Mouse (Mus musculus) lung, embryonic 14.5 days (tissue): ENCODE measurements around the gene Rab34. TPM values are rescaled to one million over a fixed set of nuclear protein-coding genes. Genes with fewer than 3 reads are reported as not detected.
A peak's percentile ranks its signal among the peaks of the same experiment; 100 is the strongest.

Experiments
- ATAC-seq: fragments of 200-750 bp; cut with Nextera tagmentation; 2 replicates; pipeline ENCODE4 v1.8.0; 2017; ENCODE audit warnings: mild to moderate bottlenecking, moderate TSS enrichment, moderate library complexity; ENCODE audit not compliant: insufficient read depth
- DNase-seq: peaks from one replicate; pipeline ENCODE4 v3.0.0-alpha.2; 2015
- H3K27ac ChIP-seq: fragments of 300-500 bp; sonication (generic); 2 replicates; pipeline ENCODE4 v1.5.1; 2014; ENCODE audit warnings: low read depth, mild to moderate bottlenecking, moderate library complexity
- H3K27me3 ChIP-seq: fragments of 300-500 bp; sonication (generic); 2 replicates; pipeline ENCODE4 v1.6.1; 2014; ENCODE audit warnings: low read length, control low read depth; ENCODE audit not compliant: insufficient read depth
- H3K36me3 ChIP-seq: fragments of 300-500 bp; sonication (generic); 2 replicates; pipeline ENCODE4 v1.6.1; 2014; ENCODE audit warnings: control low read depth; ENCODE audit not compliant: insufficient read depth
- H3K4me1 ChIP-seq: fragments of 300-500 bp; sonication (generic); 2 replicates; pipeline ENCODE4 v1.6.1; 2014; ENCODE audit warnings: antibody characterized with exemption, control low read depth; ENCODE audit not compliant: insufficient read depth
- H3K4me2 ChIP-seq: fragments of 300-500 bp; sonication (generic); 2 replicates; pipeline ENCODE4 v1.6.1; 2014; ENCODE audit warnings: mild to moderate bottlenecking
- H3K4me3 ChIP-seq: fragments of 300-500 bp; sonication (generic); 2 replicates; pipeline ENCODE4 v1.5.1; 2014; ENCODE audit warnings: low read depth, low read length
- H3K9ac ChIP-seq: fragments of 300-500 bp; sonication (generic); 2 replicates; pipeline ENCODE4 v1.6.1; 2014
- H3K9me3 ChIP-seq: fragments of 300-500 bp; sonication (generic); 2 replicates; pipeline ENCODE4 v1.6.1; 2016; ENCODE audit warnings: low read depth, low read length, control low read depth
- CTCF ChIP-seq: IDR thresholded peaks from 2 replicates; pipeline ENCODE4 v1.5.1; 2016; ENCODE audit warnings: antibody characterized with exemption, low read depth
- WGBS: fragments of 180-500 bp; shearing (Covaris S2); extraction: QIAGEN DNeasy Blood & Tissue Kit; methylation state at CpG from one replicate; pipeline ENCODE4 v1.1.7; 2014; 5-methylcytosine and 5-hydroxymethylcytosine counted together
- polyA plus RNA-seq: library from polyadenylated mRNA; unstranded; fragments of >200 nt; fragmentation: Nextera tagmentation; extraction: Ambion mirVana; gene quantifications from 2 replicates; pipeline ENCODE4 v1.2.1, GENCODE M21; 2014

Rab34 gene
- polyA plus RNA-seq, 1 experiment from 2014 or later: 140 TPM

DNA sequence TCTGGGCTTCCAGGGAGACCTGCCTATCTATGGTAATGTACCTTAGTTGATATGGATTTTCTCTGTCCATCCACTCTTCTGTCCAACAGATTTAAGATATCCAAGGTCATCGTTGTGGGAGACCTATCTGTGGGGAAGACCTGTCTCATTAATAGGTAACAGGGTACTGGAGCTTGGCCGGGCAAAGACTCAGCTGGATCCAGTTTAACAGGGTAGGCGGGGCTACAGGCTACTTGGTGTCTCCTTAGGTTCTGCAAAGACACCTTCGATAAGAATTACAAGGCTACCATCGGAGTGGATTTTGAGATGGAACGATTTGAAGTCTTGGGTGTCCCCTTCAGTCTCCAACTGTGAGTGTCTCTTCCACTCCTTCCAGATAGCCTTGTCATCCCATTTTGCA is 1.8 kb downstream of the Rab34 start:
- Histone ChIP-seq H3K4me1 (peaks cover 11% of the 10 kb centered on the region), H3K27ac (peak overlapping the region; percentile 100), H3K36me3 (peaks cover 28% of the 10 kb centered on the region), H3K9me3 (no peaks in the 10 kb centered on the region), H3K4me2 (peak overlapping the region; percentile 64), H3K27me3 (no peaks in the 10 kb centered on the region), H3K4me3 (peak overlapping the region; percentile 74), H3K9ac (peak overlapping the region; percentile 90)
- TF ChIP-seq CTCF: no peak
- DNase-seq (peak; percentile 24), ATAC-seq (no peak)
- WGBS: 42% methylated on average over 6 of the region's 6 CpGs

- no peak for TF ChIP-seq CTCF
- DNase-seq: peak; percentile 42
- Histone ChIP-seq H3K27ac (no peak within 1 kb of the TSS; the same call in 1 of the 2 replicates), H3K4me2 (peak within 1 kb of the TSS; percentile 70), H3K9ac (no peak within 1 kb of the TSS), H3K4me3 (peak within 1 kb of the TSS; percentile 46; the same call in 1 of the 2 replicates), H3K27me3 (no peaks in the 10 kb centered on the region), H3K36me3 (peaks cover 28% of the 10 kb centered on the region), H3K9me3 (no peaks in the 10 kb centered on the region), H3K4me1 (peaks cover 12% of the 10 kb centered on the region)
- ATAC-seq: no peak
- 40% methylated on average over 1 of the region's 1 CpGs for WGBS
Observed at GRCm38 (mm10) chr11:78193113-78193512, 4.9 kb downstream of the Rab34 start, which contains the start of gene Proca1. TSS of gene Proca1 (plus strand) at chr11:78193392.

DNA sequence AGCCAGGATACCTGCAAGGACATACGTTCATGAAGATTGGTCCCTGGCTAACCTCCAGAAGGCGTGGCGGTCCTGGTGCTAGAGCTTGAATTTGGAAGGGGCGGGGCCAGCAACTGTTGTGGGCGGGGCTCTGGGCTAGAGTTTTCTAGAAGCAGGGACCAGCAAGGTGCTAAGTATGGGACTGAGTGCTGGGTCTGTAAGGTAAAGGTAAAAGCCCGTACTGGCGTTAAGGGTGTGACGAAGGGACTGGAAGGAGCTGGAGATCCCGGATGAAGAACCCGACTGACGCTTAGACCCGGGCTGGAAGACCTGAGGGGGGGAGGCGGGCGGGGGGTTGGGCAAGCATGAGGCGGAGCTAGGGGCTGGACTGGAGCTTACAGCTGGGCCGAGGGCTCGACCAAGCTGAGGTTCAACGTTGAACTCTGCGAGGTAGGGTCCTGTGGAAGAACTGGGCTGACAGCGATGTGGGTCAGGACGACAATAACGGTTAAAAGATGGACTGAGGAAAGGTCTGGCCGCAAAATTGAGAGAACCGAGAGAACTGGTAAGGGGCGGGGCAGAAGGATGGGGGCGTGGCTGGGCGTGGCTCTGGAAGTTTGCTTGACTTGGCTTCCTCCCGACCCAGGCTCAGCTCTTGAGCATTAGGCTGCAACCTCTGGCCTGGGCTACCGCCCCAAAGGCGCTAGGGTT is 6.3 kb downstream of the Rab34 start:
- DNase-seq (peak; percentile 84), ATAC-seq (peak; percentile 74)
- no peaks in the 10 kb centered on the region for H3K27me3 ChIP-seq
- TF ChIP-seq CTCF: no peak
- H3K27ac ChIP-seq: peak overlapping the region; percentile 30
- peak overlapping the region; percentile 46 for H3K4me3 ChIP-seq
- no peaks in the 10 kb centered on the region for H3K9me3 ChIP-seq
- H3K9ac ChIP-seq: peak overlapping the region; percentile 40
- peaks cover 28% of the 10 kb centered on the region for H3K36me3 ChIP-seq
- peak overlapping the region; percentile 70 for H3K4me2 ChIP-seq
- 3% methylated on average over 30 of the region's 30 CpGs for WGBS
- H3K4me1 ChIP-seq: peaks cover 11% of the 10 kb centered on the region

DNA sequence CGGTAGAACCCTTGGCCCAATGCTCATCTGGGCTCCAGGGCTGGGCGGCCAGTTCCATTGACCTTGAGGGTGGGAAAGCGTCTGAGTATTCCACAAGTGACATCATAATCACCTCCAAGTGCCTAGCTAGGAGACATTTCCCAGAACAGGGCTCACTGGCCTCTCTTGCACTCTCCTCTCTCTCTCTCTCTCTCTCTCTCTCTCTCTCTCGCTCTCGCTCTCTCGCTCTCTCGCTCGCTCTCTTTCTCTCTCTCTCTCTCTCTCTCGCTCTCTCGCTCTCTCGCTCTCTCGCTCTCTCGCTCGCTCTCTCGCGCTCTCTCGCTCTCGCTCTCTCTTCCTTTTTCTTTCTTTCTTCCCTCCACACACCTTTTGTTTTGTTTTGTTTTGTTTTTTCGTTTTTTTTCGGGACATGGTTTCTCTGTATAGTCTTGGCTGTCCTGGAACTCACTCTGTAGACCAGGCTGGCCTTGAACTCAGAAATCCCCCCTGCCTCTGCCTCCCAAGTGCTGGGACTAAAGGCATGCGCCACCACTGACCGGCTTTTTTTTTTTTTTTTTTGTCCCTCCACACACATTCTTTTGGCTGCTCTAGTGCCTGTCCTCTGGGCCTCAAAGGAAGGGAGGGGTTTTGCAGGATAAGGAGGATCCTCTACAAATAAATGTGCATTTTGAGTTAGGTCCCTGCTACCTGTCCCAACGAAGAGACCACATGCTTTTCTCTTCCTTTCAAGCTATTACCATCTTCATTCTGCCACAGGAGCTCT is 7.1 kb downstream of the Rab34 start:
- Histone ChIP-seq H3K27ac (peak overlapping the region; percentile 30), H3K9me3 (no peaks in the 10 kb centered on the region), H3K27me3 (no peaks in the 10 kb centered on the region), H3K36me3 (peaks cover 28% of the 10 kb centered on the region), H3K4me1 (peaks cover 6% of the 10 kb centered on the region; the same call in 1 of the 2 replicates), H3K4me2 (peak overlapping the region; percentile 70), H3K9ac (peak overlapping the region; percentile 40), H3K4me3 (peak overlapping the region; percentile 46)
- no peak for TF ChIP-seq CTCF
- WGBS: 58% methylated on average over 23 of the region's 23 CpGs
- ATAC-seq: no peak
- DNase-seq: no peak

DNA sequence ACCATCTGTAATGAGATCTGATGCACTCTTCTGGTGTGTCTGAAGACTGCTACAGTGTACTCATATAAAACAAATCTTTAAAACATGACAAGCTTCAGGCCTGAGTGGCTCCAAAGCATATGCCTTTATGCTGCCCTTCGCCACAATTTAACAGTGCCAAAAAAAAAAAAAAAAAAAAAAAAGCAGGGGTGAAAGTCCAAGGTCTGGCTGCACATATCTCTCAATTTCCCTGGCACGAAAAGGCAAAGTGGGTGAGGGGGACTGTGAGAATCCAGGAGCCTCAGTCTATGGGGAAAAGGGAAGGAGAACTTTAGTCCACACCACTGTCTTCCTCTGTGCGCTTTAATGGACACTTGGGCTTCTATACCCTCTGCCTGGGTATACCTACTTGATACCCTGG is 14.1 kb downstream of the Rab34 start:
- WGBS: 93% methylated on average over 3 of the region's 3 CpGs
- Histone ChIP-seq H3K9me3 (no peaks in the 10 kb centered on the region), H3K4me2 (no peak overlapping the region), H3K4me3 (no peak overlapping the region), H3K27ac (no peak overlapping the region), H3K9ac (no peak overlapping the region), H3K36me3 (peaks cover 38% of the 10 kb centered on the region), H3K4me1 (no peaks in the 10 kb centered on the region), H3K27me3 (no peaks in the 10 kb centered on the region)
- DNase-seq (no peak), ATAC-seq (no peak)
- no peak for TF ChIP-seq CTCF

- H3K4me2 ChIP-seq: no peak overlapping the region
- H3K27ac ChIP-seq: no peak overlapping the region
- H3K9ac ChIP-seq: no peak overlapping the region
- TF ChIP-seq CTCF: no peak
- no peak for DNase-seq
- no peaks in the 10 kb centered on the region for H3K4me1 ChIP-seq
- WGBS: 78% methylated on average over 6 of the region's 6 CpGs
- H3K36me3 ChIP-seq: peaks cover 57% of the 10 kb centered on the region
- ATAC-seq: no peak
- H3K9me3 ChIP-seq: no peaks in the 10 kb centered on the region
- no peak overlapping the region for H3K4me3 ChIP-seq
- H3K27me3 ChIP-seq: no peaks in the 10 kb centered on the region
Observed at GRCm38 (mm10) chr11:78204287-78204686, 16.1 kb downstream of the Rab34 start.
